45 mouse cellular contexts compared by ENCODE assay signal in genomic region chr17:56545945-56546344, GRCm38 (mm10). TPM values are rescaled to one million over a fixed set of nuclear protein-coding genes. Genes with fewer than 3 reads are reported as not detected.
DNase-seq lines count a peak whose midpoint lies in the region; ATAC-seq and TF ChIP-seq lines count a peak whose summit lies in the region.
"Had no signal": no experiment of that assay in that cellular context is flagged by ENCODE, and none has a peak within 500 bp of the region (broad histone marks: within the 10 kb centered on the region; RNA-seq: fewer than 3 reads in every experiment).

No protein-coding gene starts in this region.

- no peaks in the 10 kb centered on the region for H3K79me2 ChIP-seq in CH12.LX (replicated peaks; ENCODE audit: control insufficient read depth, extremely low read depth, insufficient read depth, poor library complexity, severe bottlenecking)

- peaks cover 36% of the 10 kb centered on the region for H3K4me1 ChIP-seq in forebrain, embryonic 15.5 days
- H3K4me1 ChIP-seq in forebrain, embryonic 14.5 days (ENCODE audit: control insufficient read depth, insufficient read depth, low read length): peaks cover 25% of the 10 kb centered on the region
- H3K4me1 ChIP-seq in CH12.LX (ENCODE audit: control insufficient read depth in 1 of 2, insufficient read depth in 2 of 2): peaks cover 7 to 16% of the 10 kb centered on the region in 2 experiments
- H3K4me1 ChIP-seq in hindbrain, embryonic 12.5 days: peaks cover 31% of the 10 kb centered on the region
- H3K4me1 ChIP-seq: limb, embryonic 13.5 days; lung, embryonic 15.5 days had no signal

- H3K36me3 ChIP-seq in forebrain, embryonic 15.5 days: no peaks in the 10 kb centered on the region
- no peaks in the 10 kb centered on the region for H3K36me3 ChIP-seq in forebrain, embryonic 14.5 days (ENCODE audit: control insufficient read depth, insufficient read depth, low read length)
- no peaks in the 10 kb centered on the region for H3K36me3 ChIP-seq in CH12.LX (replicated peaks in 1 of 2; ENCODE audit: control insufficient read depth in 1 of 2, insufficient read depth in 1 of 2, low read length in 1 of 2)
- H3K36me3 ChIP-seq in hindbrain, embryonic 12.5 days: no peaks in the 10 kb centered on the region
- H3K36me3 ChIP-seq: heart, embryonic 12.5 days; hindbrain, embryonic 15.5 days; limb, embryonic 13.5 days; lung, embryonic 15.5 days had no signal

- TF ChIP-seq CTCF in CH12.LX (conservative IDR thresholded peaks at IDR 0.05 in 1 of 2, IDR thresholded peaks at IDR 0.05 in 1 of 2; ENCODE audit: low read depth in 2 of 2, low read length in 2 of 2): no peak

- H3K27ac ChIP-seq in forebrain, embryonic 15.5 days (replicated peaks): 0 out of 2 replicates have a peak overlapping the region, but pooled peaks have one; percentile 74
- no peak overlapping the region; the same call in 1 of the 2 replicates for H3K27ac ChIP-seq in forebrain, embryonic 14.5 days (ENCODE audit: low read depth, low read length)
- H3K27ac ChIP-seq in CH12.LX (ENCODE audit: insufficient read depth, low read depth): no peak overlapping the region
- no peak overlapping the region for H3K27ac ChIP-seq in hindbrain, embryonic 12.5 days
- H3K27ac ChIP-seq: hindbrain, embryonic 15.5 days; kidney, postnatal 0 days; limb, embryonic 13.5 days; liver, embryonic 14.5 days; lung, embryonic 15.5 days; stomach, postnatal 0 days had no signal

- H3K9me3 ChIP-seq in forebrain, embryonic 15.5 days: no peaks in the 10 kb centered on the region
- no peaks in the 10 kb centered on the region for H3K9me3 ChIP-seq in forebrain, embryonic 14.5 days (replicated peaks; ENCODE audit: control insufficient read depth, low read length)
- no peaks in the 10 kb centered on the region for H3K9me3 ChIP-seq in CH12.LX (replicated peaks; ENCODE audit: low read length)
- H3K9me3 ChIP-seq in hindbrain, embryonic 12.5 days (replicated peaks): no peaks in the 10 kb centered on the region
- H3K9me3 ChIP-seq: heart, embryonic 12.5 days; hindbrain, embryonic 15.5 days; limb, embryonic 13.5 days; lung, embryonic 15.5 days; megakaryocyte, embryonic 14.5 days had no signal

- H3K4me3 ChIP-seq in forebrain, embryonic 15.5 days: no peak overlapping the region
- no peak overlapping the region for H3K4me3 ChIP-seq in forebrain, embryonic 14.5 days (ENCODE audit: low read depth, low read length)
- H3K4me3 ChIP-seq in CH12.LX (replicated peaks in 1 of 3; ENCODE audit: low read depth in 2 of 3, low read length in 2 of 3, poor library complexity in 1 of 3): no peak overlapping the region
- H3K4me3 ChIP-seq in hindbrain, embryonic 12.5 days: no peak overlapping the region
- H3K4me3 ChIP-seq: erythroblast, embryonic 14.5 days; heart, embryonic 12.5 days; hindbrain, embryonic 15.5 days; limb, embryonic 13.5 days; lung, embryonic 15.5 days; megakaryocyte, embryonic 14.5 days had no signal

- dilution Hi-C loops in CH12.LX (cut with MboI; ENCODE audit: extremely low pct_ligation_motif_present, extremely low pct_unique_long_range_greater_than_20kb, low sequenced_read_pairs): no loop called here

- no peak overlapping the region for H3K4me2 ChIP-seq in forebrain, embryonic 15.5 days (replicated peaks)
- no peak overlapping the region for H3K4me2 ChIP-seq in forebrain, embryonic 14.5 days (ENCODE audit: low read length)
- no peak overlapping the region for H3K4me2 ChIP-seq in CH12.LX (ENCODE audit: insufficient read depth, low read depth, poor library complexity, severe bottlenecking)
- H3K4me2 ChIP-seq in hindbrain, embryonic 12.5 days (replicated peaks): no peak overlapping the region
- H3K4me2 ChIP-seq: heart, embryonic 12.5 days; hindbrain, embryonic 15.5 days; limb, embryonic 13.5 days; lung, embryonic 15.5 days had no signal

- in situ Hi-C loops in CH12.LX (cut with MboI; ENCODE audit: low pct_ligation_motif_present, low pct_unique_long_range_greater_than_20kb, low sequenced_read_pairs): no loop called here

- 88% methylated on average over 1 of the region's 1 CpGs for WGBS in forebrain, embryonic 15.5 days
- 87% methylated on average over 1 of the region's 1 CpGs for WGBS in forebrain, embryonic 14.5 days
- WGBS in hindbrain, embryonic 12.5 days: 90% methylated on average over 1 of the region's 1 CpGs

- TF ChIP-seq EP300 in CH12.LX (IDR thresholded peaks at IDR 0.05; ENCODE audit: low read length): no peak

- TF ChIP-seq POLR2A in CH12.LX (IDR thresholded peaks at IDR 0.05; ENCODE audit: low read depth, low read length): no peak

- no peak for ATAC-seq in forebrain, embryonic 15.5 days (replicated peaks)
- no peak for ATAC-seq in forebrain, embryonic 14.5 days
- 0 out of 2 replicates have a peak, but pooled peaks have one; percentile 43 for ATAC-seq in common myeloid progenitor, adult 5-6 weeks (replicated peaks; ENCODE audit: low read depth, poor library complexity, severe bottlenecking)
- no peak for ATAC-seq in hindbrain, embryonic 12.5 days (ENCODE audit: low FRiP score)
- ATAC-seq: inflammation-experienced regulatory T-cells, adult 6 months had no signal

- no peak for TF ChIP-seq RAD21 in CH12.LX (IDR thresholded peaks at IDR 0.05; ENCODE audit: low read depth, low read length)

- peak; percentile 7 for DNase-seq in cerebellum, adult 11-12 months
- DNase-seq in cerebellum, adult 8-10 months: no peak
- DNase-seq in forebrain, embryonic 14.5 days (ENCODE audit: low spot score): no peak
- no peak for DNase-seq in CH12.LX (ENCODE audit: extremely low read depth)
- DNase-seq in right cerebral cortex, postnatal 4 days: no peak
- DNase-seq: adrenal gland, adult 2 months; adrenal gland, postnatal 36 days; cerebellum, postnatal 10 days; gastrocnemius, postnatal 25 days; heart, adult 18-20 months; heart, postnatal 4 days; kidney, adult 2 months; kidney, postnatal 4 days; lung, postnatal 36 days; midbrain, embryonic 14.5 days; right cerebral cortex, postnatal 25 days; spleen, adult 18-20 months; thymus, adult 18-20 months; thymus, postnatal 25 days had no signal

- H3K27me3 ChIP-seq in forebrain, embryonic 15.5 days: no peaks in the 10 kb centered on the region
- H3K27me3 ChIP-seq in forebrain, embryonic 14.5 days (replicated peaks; ENCODE audit: control insufficient read depth, insufficient read depth, low read length): no peaks in the 10 kb centered on the region
- peaks cover 4% of the 10 kb centered on the region for H3K27me3 ChIP-seq in CH12.LX (replicated peaks)
- H3K27me3 ChIP-seq in hindbrain, embryonic 12.5 days: no peaks in the 10 kb centered on the region
- H3K27me3 ChIP-seq: hindbrain, embryonic 15.5 days; limb, embryonic 13.5 days; lung, embryonic 15.5 days had no signal

- H3K9ac ChIP-seq in forebrain, embryonic 15.5 days (replicated peaks): no peak overlapping the region
- H3K9ac ChIP-seq in forebrain, embryonic 14.5 days (ENCODE audit: low read length): no peak overlapping the region
- H3K9ac ChIP-seq in CH12.LX (ENCODE audit: insufficient read depth, low read depth): no peak overlapping the region
- H3K9ac ChIP-seq in hindbrain, embryonic 12.5 days: no peak overlapping the region
- H3K9ac ChIP-seq: heart, embryonic 12.5 days; hindbrain, embryonic 15.5 days; limb, embryonic 13.5 days; liver, embryonic 14.5 days; lung, embryonic 15.5 days had no signal

TF ChIP-seq in CH12.LX, 34 proteins besides CTCF, POLR2A, EP300 and RAD21:
- TF ChIP-seq ETS1 (conservative IDR thresholded peaks at IDR 0.05; ENCODE audit: low read depth, low read length) (no peak), HCFC1 (IDR thresholded peaks at IDR 0.05; ENCODE audit: low read depth, low read length) (peak; percentile 46; the same call in 1 of the 2 replicates)

RNA-seq across cellular contexts. Expression of gene Gm20219, which starts 8.2 kb away (rescaled TPM):
- 1.5 TPM in 2 replicates for polyA plus RNA-seq in forebrain, embryonic 15.5 days (2015; fragmentation: Nextera tagmentation; extraction: Ambion mirVana)
- 0.36 and 0.57 TPM in 2 replicates for polyA plus RNA-seq in forebrain, embryonic 14.5 days (2014; fragmentation: Nextera tagmentation; extraction: Ambion mirVana)
- total RNA-seq in CH12.LX (2012; rRNA removed) (0.42 TPM in 2 replicates), CH12.LX (2014; rRNA removed) (not detected in 2 replicates)
- 1.4 and 1.6 TPM in 2 replicates for polyA plus RNA-seq in CH12.LX (2012; ENCODE audit: insufficient read length, low read depth)
- not detected in 2 replicates for total RNA-seq in common myeloid progenitor, adult 5-6 weeks (2017)
- 1.8 and 2.0 TPM in 2 replicates for polyA plus RNA-seq in hindbrain, embryonic 12.5 days (2016; fragmentation: Nextera tagmentation; extraction: Ambion mirVana)

RNA-seq across cellular contexts. Expression of gene Znrf4, which starts 33.7 kb away (rescaled TPM):
- 0.14 and 0.36 TPM in 2 replicates for polyA plus RNA-seq in forebrain, embryonic 15.5 days (2015; fragmentation: Nextera tagmentation; extraction: Ambion mirVana)
- polyA plus RNA-seq in forebrain, embryonic 14.5 days (2014; fragmentation: Nextera tagmentation; extraction: Ambion mirVana): 0.14 TPM in 1 of 2 replicates, not detected in the other
- total RNA-seq in CH12.LX (2012; rRNA removed) (not detected in 2 replicates), CH12.LX (2014; rRNA removed) (not detected in 2 replicates)
- not detected in 2 replicates for polyA plus RNA-seq in CH12.LX (2012; ENCODE audit: insufficient read length, low read depth)
- total RNA-seq in common myeloid progenitor, adult 5-6 weeks (2017): not detected in 2 replicates
- not detected in 2 replicates for polyA plus RNA-seq in hindbrain, embryonic 12.5 days (2016; fragmentation: Nextera tagmentation; extraction: Ambion mirVana)
- total RNA-seq: adrenal gland, adult 2 months; adrenal gland, postnatal 36 days; gastrocnemius, adult 18-20 months; gastrocnemius, postnatal 25 days; heart, adult 18-20 months; heart, postnatal 4 days; layer of hippocampus, adult 8-10 months; layer of hippocampus, postnatal 25 days; left cerebral cortex, adult 8-10 months; left cerebral cortex, postnatal 36 days; monocyte, adult 5-6 weeks had no signal
- polyA plus RNA-seq: adrenal gland, adult 2 months; brain, embryonic 14.5 days; C2C12; cortical plate, adult 2 months; embryonic facial prominence, embryonic 14.5 days; erythroblast, embryonic 14.5 days; frontal cortex, adult 2 months; heart, embryonic 12.5 days; heart, postnatal 0 days; inflammation-experienced regulatory T-cells, adult 6 months; kidney, postnatal 0 days; limb, embryonic 13.5 days; liver, embryonic 14.5 days; lung, embryonic 15.5 days; midbrain, embryonic 14.5 days; neural tube, embryonic 14.5 days; stomach, postnatal 0 days had no signal

RNA-seq across cellular contexts. Expression of gene Safb2, which starts 38.4 kb away (rescaled TPM):
- polyA plus RNA-seq in forebrain, embryonic 15.5 days (2015; fragmentation: Nextera tagmentation; extraction: Ambion mirVana): 76.1 and 84.7 TPM in 2 replicates
- polyA plus RNA-seq in forebrain, embryonic 14.5 days (2014; fragmentation: Nextera tagmentation; extraction: Ambion mirVana): 28.7 and 36.7 TPM in 2 replicates
- total RNA-seq in CH12.LX (2012; rRNA removed) (74.0 and 85.7 TPM in 2 replicates), CH12.LX (2014; rRNA removed) (13.8 and 16.3 TPM in 2 replicates)
- polyA plus RNA-seq in CH12.LX (2012; ENCODE audit: insufficient read length, low read depth): 170 and 244 TPM in 2 replicates
- total RNA-seq in common myeloid progenitor, adult 5-6 weeks (2017): 94.8 and 99.4 TPM in 2 replicates
- 93.5 and 105 TPM in 2 replicates for polyA plus RNA-seq in hindbrain, embryonic 12.5 days (2016; fragmentation: Nextera tagmentation; extraction: Ambion mirVana)

RNA-seq across cellular contexts. Expression of gene Safb, which starts 38.7 kb away (rescaled TPM):
- polyA plus RNA-seq in forebrain, embryonic 15.5 days (2015; fragmentation: Nextera tagmentation; extraction: Ambion mirVana): 125 and 132 TPM in 2 replicates
- 57.9 and 83.5 TPM in 2 replicates for polyA plus RNA-seq in forebrain, embryonic 14.5 days (2014; fragmentation: Nextera tagmentation; extraction: Ambion mirVana)
- 75.9 and 88.5 TPM in 2 replicates for total RNA-seq in CH12.LX (2012; rRNA removed)
- total RNA-seq in CH12.LX (2014; rRNA removed): 19.7 and 25.4 TPM in 2 replicates
- 135 and 142 TPM in 2 replicates for polyA plus RNA-seq in CH12.LX (2012; ENCODE audit: insufficient read length, low read depth)
- total RNA-seq in common myeloid progenitor, adult 5-6 weeks (2017): 75.0 and 81.6 TPM in 2 replicates
- polyA plus RNA-seq in hindbrain, embryonic 12.5 days (2016; fragmentation: Nextera tagmentation; extraction: Ambion mirVana): 161 and 162 TPM in 2 replicates
